Mouse (Mus musculus): Measurements from ENCODE around the gene Krt9. TPM values are rescaled to one million over a fixed set of nuclear protein-coding genes. Genes with fewer than 3 reads are reported as not detected.

Krt9 gene
- polyA plus RNA-seq, 1 experiment from 2014 or later = not detected

DNA sequence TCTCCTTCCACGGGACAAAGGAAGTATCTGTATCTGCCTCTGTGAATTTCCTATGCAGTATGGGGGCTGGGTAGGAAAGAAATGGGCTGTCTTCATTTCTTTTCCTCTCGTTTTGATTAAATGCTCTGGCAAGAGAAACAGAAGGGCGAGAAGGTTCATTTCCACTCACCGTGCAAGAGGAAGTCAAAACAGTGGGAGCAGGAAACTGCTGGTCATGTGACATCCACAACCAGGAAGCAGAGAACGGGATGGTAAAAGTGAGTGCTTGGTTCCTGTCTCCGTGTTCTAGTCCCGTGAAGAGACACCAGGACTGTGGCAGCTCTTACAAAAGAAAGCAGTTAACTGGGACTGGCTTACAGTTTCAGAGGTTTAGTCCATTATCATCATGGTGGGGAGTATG is 11.3 kb downstream of the Krt9 start:
- Histone ChIP-seq H3K36me3 (no peaks in the 10 kb centered on the region), H3K4me3 (replicated peaks) (no peak overlapping the region), H3K4me1 (no peaks in the 10 kb centered on the region), H3K9ac (no peak overlapping the region), H3K27ac (no peak overlapping the region), H3K4me2 (no peak overlapping the region), H3K27me3 (replicated peaks) (no peaks in the 10 kb centered on the region), H3K9me3 (no peaks in the 10 kb centered on the region)
- ATAC-seq (ENCODE audit: insufficient read depth, low FRiP score, low read depth) = no peak
- 65% methylated on average over 7 of the region's 7 CpGs for WGBS

DNA sequence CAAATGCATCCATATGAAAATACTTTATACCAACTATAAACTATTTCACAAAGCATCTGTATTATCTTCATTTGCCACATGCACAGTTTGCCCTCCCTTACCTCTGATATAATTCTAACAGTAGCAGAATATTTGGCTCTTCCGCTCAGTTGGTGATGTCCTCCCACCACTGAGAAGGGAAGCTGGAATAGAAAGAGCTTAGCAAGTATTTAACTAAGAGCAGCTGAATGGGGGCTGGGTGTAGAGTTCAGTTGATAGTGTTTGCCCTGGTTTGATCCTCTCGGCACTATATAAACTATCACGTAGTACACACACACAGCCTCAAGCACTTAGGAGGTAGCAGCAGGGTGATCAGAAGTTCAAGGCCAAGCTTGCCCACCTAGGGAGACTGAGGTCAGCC is 13.8 kb downstream of the Krt9 start:
- ATAC-seq (ENCODE audit: insufficient read depth, low FRiP score, low read depth) = peak; percentile 39; the same call in 1 of the 2 replicates
- Histone ChIP-seq H3K36me3 (no peaks in the 10 kb centered on the region), H3K4me3 (replicated peaks) (no peak overlapping the region), H3K27ac (no peak overlapping the region), H3K9ac (no peak overlapping the region), H3K27me3 (replicated peaks) (no peaks in the 10 kb centered on the region), H3K4me1 (no peaks in the 10 kb centered on the region), H3K9me3 (no peaks in the 10 kb centered on the region), H3K4me2 (no peak overlapping the region)
- 39% methylated on average over 3 of the region's 3 CpGs for WGBS

- no peaks in the 10 kb centered on the region for H3K9me3 ChIP-seq
- no peaks in the 10 kb centered on the region for H3K36me3 ChIP-seq
- H3K4me2 ChIP-seq = no peak overlapping the region
- H3K4me1 ChIP-seq = no peaks in the 10 kb centered on the region
- no peak overlapping the region for H3K4me3 ChIP-seq (replicated peaks)
- ATAC-seq (ENCODE audit: insufficient read depth, low FRiP score, low read depth) = no peak
- no peaks in the 10 kb centered on the region for H3K27me3 ChIP-seq (replicated peaks)
- no peak overlapping the region for H3K9ac ChIP-seq
- 73% methylated on average over 5 of the region's 5 CpGs for WGBS
- no peak overlapping the region for H3K27ac ChIP-seq
These were observed 14.7 kb downstream of the Krt9 start for GRCm38 (mm10) chr11:100178307-100178706.

GRCm38 (mm10) chr11:100176791-100177190 is 16.3 kb downstream of the Krt9 start:
- Histone ChIP-seq H3K36me3 (no peaks in the 10 kb centered on the region), H3K9me3 (no peaks in the 10 kb centered on the region), H3K4me2 (no peak overlapping the region), H3K4me3 (replicated peaks) (no peak overlapping the region), H3K4me1 (no peaks in the 10 kb centered on the region), H3K27ac (no peak overlapping the region), H3K27me3 (replicated peaks) (no peaks in the 10 kb centered on the region), H3K9ac (no peak overlapping the region)
- no peak for ATAC-seq (ENCODE audit: insufficient read depth, low FRiP score, low read depth)
- WGBS = 52% methylated on average over 9 of the region's 9 CpGs

DNA sequence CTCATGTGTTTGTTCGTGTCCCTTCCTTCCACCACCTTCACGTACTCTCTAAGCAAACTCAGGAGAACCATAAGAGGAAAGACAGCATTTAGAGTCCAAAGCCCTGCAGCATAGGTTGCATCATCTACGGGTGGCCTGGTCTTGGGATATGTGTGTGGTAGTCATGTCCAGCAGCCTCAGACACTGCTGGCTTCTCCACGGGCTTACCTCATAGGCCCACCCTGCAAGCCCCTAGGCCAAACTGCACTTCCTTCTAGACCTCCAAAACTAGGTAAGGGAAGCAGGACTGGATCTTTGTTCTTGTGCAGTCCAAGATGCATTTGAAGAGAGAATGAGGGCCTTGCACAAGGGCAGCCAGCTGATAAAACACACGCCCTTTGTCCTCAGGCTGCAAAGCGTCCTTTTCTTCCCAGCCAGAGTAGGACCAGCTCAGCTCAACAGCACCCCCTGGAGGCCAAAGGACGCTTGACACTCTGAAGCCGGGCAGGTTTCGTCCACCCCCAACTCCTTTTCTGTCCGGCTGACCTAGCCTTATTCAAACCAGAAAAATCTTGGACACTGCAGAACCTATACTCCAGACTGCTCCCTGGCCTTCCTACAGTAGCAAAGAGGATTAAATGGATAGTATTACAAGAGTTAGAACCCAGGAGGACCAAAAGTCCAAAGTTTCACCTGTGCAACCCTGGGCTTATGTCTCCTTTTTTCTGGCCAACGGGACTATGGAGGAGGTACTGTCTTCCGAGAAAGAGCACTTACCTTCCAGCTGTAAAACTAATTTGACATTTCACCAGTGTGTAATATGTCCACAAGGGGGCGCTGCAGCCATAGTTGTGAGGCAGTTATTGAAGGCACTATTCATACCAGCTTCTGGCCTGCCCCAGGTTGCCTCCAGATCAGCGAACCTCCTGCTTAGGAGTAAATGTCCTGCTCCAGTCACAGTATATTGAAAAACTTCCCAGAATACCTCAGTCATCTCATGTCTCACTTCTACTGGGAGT is 24.0 kb downstream of the Krt9 start:
- Histone ChIP-seq H3K9ac (no peak overlapping the region), H3K27me3 (replicated peaks) (no peaks in the 10 kb centered on the region), H3K27ac (peak overlapping the region; percentile 88), H3K36me3 (no peaks in the 10 kb centered on the region), H3K4me1 (peaks cover 22% of the 10 kb centered on the region), H3K9me3 (no peaks in the 10 kb centered on the region), H3K4me3 (replicated peaks) (no peak overlapping the region; the same call in 1 of the 2 replicates), H3K4me2 (peak overlapping the region; percentile 26)
- peak; percentile 27; the same call in 1 of the 2 replicates for ATAC-seq (ENCODE audit: insufficient read depth, low FRiP score, low read depth)
- WGBS = 28% methylated on average over 14 of the region's 14 CpGs

DNA sequence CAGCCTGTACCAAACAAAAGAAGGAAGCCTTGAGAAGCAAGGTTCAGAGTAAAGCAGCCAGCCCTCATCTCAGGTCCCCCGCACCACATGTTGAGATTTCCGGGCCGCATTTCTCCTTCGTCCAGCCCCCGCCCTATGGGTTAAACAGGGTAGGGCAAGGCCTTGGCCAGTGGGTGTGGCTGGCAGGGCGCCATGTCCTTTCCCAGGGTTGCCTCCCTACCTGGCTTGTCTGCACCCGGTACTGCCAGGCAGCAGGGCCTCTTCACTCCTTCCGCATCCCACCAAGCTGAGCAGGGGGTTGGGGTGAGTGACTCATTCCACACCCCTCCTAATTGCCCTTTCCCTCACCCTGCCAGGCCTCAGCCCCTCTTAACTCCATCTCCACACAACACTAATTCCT is 25.0 kb downstream of the Krt9 start:
- Histone ChIP-seq H3K36me3 (no peaks in the 10 kb centered on the region), H3K9me3 (no peaks in the 10 kb centered on the region), H3K4me2 (peak overlapping the region; percentile 26), H3K27me3 (replicated peaks) (no peaks in the 10 kb centered on the region), H3K4me3 (replicated peaks) (no peak overlapping the region; the same call in 1 of the 2 replicates), H3K9ac (no peak overlapping the region), H3K4me1 (peaks cover 23% of the 10 kb centered on the region), H3K27ac (peak overlapping the region; percentile 88)
- ATAC-seq (ENCODE audit: insufficient read depth, low FRiP score, low read depth) = peak; percentile 82
- WGBS = 41% methylated on average over 8 of the region's 8 CpGs

GRCm38 (mm10) chr11:100164392-100164791 is 28.7 kb downstream of the Krt9 start:
- Histone ChIP-seq H3K27ac (peak overlapping the region; percentile 48; the same call in 1 of the 2 replicates), H3K4me2 (no peak overlapping the region; the same call in 1 of the 2 replicates), H3K27me3 (replicated peaks) (no peaks in the 10 kb centered on the region), H3K9ac (no peak overlapping the region), H3K9me3 (no peaks in the 10 kb centered on the region), H3K36me3 (no peaks in the 10 kb centered on the region), H3K4me3 (replicated peaks) (no peak overlapping the region), H3K4me1 (peaks cover 23% of the 10 kb centered on the region)
- WGBS = 37% methylated on average over 7 of the region's 7 CpGs
- ATAC-seq (ENCODE audit: insufficient read depth, low FRiP score, low read depth) = no peak

GRCm38 (mm10) chr11:100157908-100158477 is 35.1 kb downstream of the Krt9 start:
- 0 out of 2 replicates have a peak, but pooled peaks cover 10% of the 10 kb centered on the region for H3K4me1 ChIP-seq
- no peak overlapping the region for H3K4me2 ChIP-seq
- H3K9me3 ChIP-seq = no peaks in the 10 kb centered on the region
- no peak overlapping the region for H3K4me3 ChIP-seq (replicated peaks)
- H3K27ac ChIP-seq = peak overlapping the region; percentile 88
- 48% methylated on average over 6 of the region's 6 CpGs for WGBS
- H3K9ac ChIP-seq = no peak overlapping the region
- peak; percentile 79 for ATAC-seq (ENCODE audit: insufficient read depth, low FRiP score, low read depth)
- H3K36me3 ChIP-seq = no peaks in the 10 kb centered on the region
- H3K27me3 ChIP-seq (replicated peaks) = no peaks in the 10 kb centered on the region

DNA sequence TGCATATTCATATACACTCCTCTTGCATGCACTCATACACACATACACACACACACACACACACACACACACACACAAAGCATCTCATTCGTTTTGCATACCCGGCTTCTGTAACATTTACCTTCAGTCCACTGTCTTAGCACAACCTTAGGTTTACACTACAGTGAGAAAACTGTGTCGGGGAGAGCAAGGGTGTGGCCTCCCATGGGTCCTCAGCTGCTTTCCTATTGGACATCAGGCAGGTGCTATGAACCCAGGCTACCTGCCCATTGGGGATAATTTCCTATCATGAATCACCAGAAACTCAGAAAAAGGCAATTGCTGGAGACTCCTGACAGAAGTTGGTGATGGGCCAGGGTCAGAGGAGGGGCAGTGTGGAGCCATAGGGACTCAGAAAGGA is 35.7 kb downstream of the Krt9 start:
- H3K27me3 ChIP-seq (replicated peaks) = no peaks in the 10 kb centered on the region
- no peak for ATAC-seq (ENCODE audit: insufficient read depth, low FRiP score, low read depth)
- H3K4me3 ChIP-seq (replicated peaks) = no peak overlapping the region

GRCm38 (mm10) chr11:100155497-100156255 is 37.4 kb downstream of the Krt9 start:
- Histone ChIP-seq H3K4me2 (0 out of 2 replicates have a peak overlapping the region, but pooled peaks have one; percentile 3), H3K4me3 (replicated peaks) (no peak overlapping the region), H3K27ac (peak overlapping the region; percentile 72), H3K36me3 (no peaks in the 10 kb centered on the region), H3K9ac (no peak overlapping the region), H3K9me3 (no peaks in the 10 kb centered on the region), H3K27me3 (replicated peaks) (no peaks in the 10 kb centered on the region), H3K4me1 (0 out of 2 replicates have a peak, but pooled peaks cover 10% of the 10 kb centered on the region)
- WGBS = 48% methylated on average over 8 of the region's 8 CpGs
- ATAC-seq (ENCODE audit: insufficient read depth, low FRiP score, low read depth) = peak; percentile 57; the same call in 1 of the 2 replicates

More for the DNA sequence above, 35.7 kb downstream of the Krt9 start:
- Histone ChIP-seq H3K9me3 (no peaks in the 10 kb centered on the region), H3K4me2 (0 out of 2 replicates have a peak overlapping the region, but pooled peaks have one; percentile 2), H3K4me1 (0 out of 2 replicates have a peak, but pooled peaks cover 10% of the 10 kb centered on the region), H3K9ac (no peak overlapping the region), H3K27ac (peak overlapping the region; percentile 88), H3K36me3 (no peaks in the 10 kb centered on the region)
- 47% methylated on average over 3 of the region's 3 CpGs for WGBS

DNA sequence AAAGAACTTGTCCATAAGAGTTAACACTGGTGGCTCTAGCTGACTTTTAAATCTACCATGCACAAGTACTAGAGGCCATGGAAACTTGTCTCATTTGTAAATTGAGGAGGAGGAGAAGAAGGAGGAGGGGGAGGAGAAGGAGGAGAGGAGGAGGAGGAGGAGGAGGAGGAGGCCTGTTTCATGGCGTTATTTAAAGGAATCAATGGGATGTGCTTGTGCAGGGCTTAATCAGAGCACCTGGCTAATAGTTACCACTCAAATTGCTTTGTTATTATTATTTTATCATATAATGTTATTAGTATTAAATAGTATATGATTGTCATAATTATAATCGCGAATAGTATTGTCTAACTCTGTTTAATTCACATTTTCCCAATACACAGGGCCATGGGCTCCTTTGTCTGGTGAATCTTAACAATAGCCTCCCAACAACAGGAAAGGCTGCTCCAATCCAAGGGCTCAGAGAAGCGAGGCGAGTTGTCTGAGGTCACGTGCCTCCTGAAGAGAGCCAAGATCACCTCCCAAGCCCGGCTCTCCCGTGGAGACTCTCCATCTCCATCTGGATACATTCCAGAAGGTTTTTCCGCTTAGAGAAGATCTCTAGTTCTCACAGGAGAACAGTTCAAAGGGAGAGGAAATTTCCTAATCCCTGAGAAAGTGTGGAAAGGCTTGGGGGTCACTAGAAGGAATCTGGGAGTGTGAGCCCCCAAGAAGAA is 44.3 kb downstream of the Krt9 start, which contains the start of gene Krt19:
Gene Krt19 (minus strand): TSS at position 51 of the 716 bp plus-strand sequence.
- no peak for ATAC-seq (ENCODE audit: insufficient read depth, low FRiP score, low read depth)
- 56% methylated on average over 9 of the region's 9 CpGs for WGBS
- H3K4me3 ChIP-seq (replicated peaks) = no peak within 1 kb of the TSS
- H3K4me2 ChIP-seq = no peak within 1 kb of the TSS
- peaks cover 6% of the 10 kb centered on the region; the same call in 1 of the 2 replicates for H3K4me1 ChIP-seq
- H3K27me3 ChIP-seq (replicated peaks) = peaks cover 13% of the 10 kb centered on the region; the same call in 1 of the 2 replicates
- peak within 1 kb of the TSS; percentile 57; the same call in 1 of the 2 replicates for H3K27ac ChIP-seq
- no peaks in the 10 kb centered on the region for H3K9me3 ChIP-seq
- no peak within 1 kb of the TSS for H3K9ac ChIP-seq
- no peaks in the 10 kb centered on the region for H3K36me3 ChIP-seq
